ENCODE assay signal across 15 mouse cellular contexts in the genomic region with DNA sequence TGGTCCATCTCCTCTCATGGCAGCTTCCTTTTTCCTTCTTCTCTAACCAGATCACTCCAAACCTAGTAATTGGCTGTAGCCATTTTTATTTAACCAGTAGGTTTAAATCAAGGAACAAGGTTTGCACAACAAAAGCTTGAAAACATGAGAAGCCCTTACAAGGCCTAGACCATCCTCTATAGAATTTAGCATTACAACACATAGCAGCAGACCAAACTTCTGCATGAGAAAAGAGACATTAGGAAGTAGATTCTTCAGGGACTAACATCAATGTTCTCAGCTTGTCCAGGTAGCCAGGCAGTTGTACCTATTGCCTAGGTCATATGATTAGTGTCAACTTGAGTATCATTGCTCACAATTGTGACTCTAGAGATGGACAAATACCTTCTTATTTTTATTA.
"Had no signal": no experiment of that assay in that cellular context is flagged by ENCODE, and none has a peak within 500 bp of the region (broad histone marks: within the 10 kb centered on the region; RNA-seq: fewer than 3 reads in every experiment).

No protein-coding gene starts in this region.

- H3K9ac ChIP-seq: neural tube, embryonic 13.5 days; neural tube, embryonic 15.5 days; stomach, embryonic 15.5 days had no signal

- DNase-seq: retina, postnatal 1 day; right cerebral cortex, adult 18-20 months; right cerebral cortex, postnatal 14 days; right cerebral cortex, postnatal 25 days; right cerebral cortex, postnatal 4 days; spleen, adult 18-20 months; thymus, adult 18-20 months; thymus, adult 2 months; thymus, postnatal 14 days; thymus, postnatal 25 days; thymus, postnatal 36 days had no signal

- H3K4me3 ChIP-seq: neural tube, embryonic 13.5 days; neural tube, embryonic 15.5 days; stomach, embryonic 15.5 days had no signal

- H3K4me1 ChIP-seq: neural tube, embryonic 13.5 days; neural tube, embryonic 15.5 days; stomach, embryonic 15.5 days had no signal

- H3K27ac ChIP-seq: neural tube, embryonic 13.5 days; neural tube, embryonic 15.5 days; stomach, embryonic 15.5 days; stomach, postnatal 0 days had no signal

- H3K36me3 ChIP-seq: neural tube, embryonic 13.5 days; neural tube, embryonic 15.5 days; stomach, embryonic 15.5 days had no signal

- H3K9me3 ChIP-seq: neural tube, embryonic 13.5 days; neural tube, embryonic 15.5 days; stomach, embryonic 15.5 days had no signal
